Mouse (Mus musculus) forebrain, embryonic 13.5 days (tissue): ENCODE measurements at regions not wholly inside any gene's neighbourhood (a gene's known extent, or its start where the extent isn't known, plus 50 kb on each side); places are given as distances from the start of the nearest gene placed in this dataset.

ENCODE experiments used
- ATAC-seq: fragments of 200-750 bp; cut with Nextera tagmentation; 2 replicates; pipeline ENCODE4 v1.8.0; 2017
- H3K27ac ChIP-seq: fragments of 300-500 bp; sonication (generic); 2 replicates; pipeline ENCODE4 v1.5.1; 2015; ENCODE audit warnings: inconsistent platforms, mild to moderate bottlenecking, moderate library complexity
- H3K27me3 ChIP-seq: fragments of 300-500 bp; sonication (generic); 2 replicates; pipeline ENCODE4 v1.6.1; 2015; ENCODE audit warnings: mild to moderate bottlenecking, inconsistent platforms
- H3K36me3 ChIP-seq: fragments of 300-500 bp; sonication (generic); 2 replicates; pipeline ENCODE4 v1.6.1; 2015; ENCODE audit warnings: mild to moderate bottlenecking, inconsistent platforms; ENCODE audit not compliant: poor library complexity, severe bottlenecking
- H3K4me1 ChIP-seq: fragments of 300-500 bp; sonication (generic); 2 replicates; pipeline ENCODE4 v1.6.1; 2015; ENCODE audit warnings: inconsistent platforms
- H3K4me2 ChIP-seq: fragments of 300-500 bp; sonication (generic); 2 replicates; pipeline ENCODE4 v1.6.1; 2015; ENCODE audit warnings: inconsistent platforms, mild to moderate bottlenecking, moderate library complexity
- H3K4me3 ChIP-seq: fragments of 300-500 bp; sonication (generic); 2 replicates; pipeline ENCODE4 v1.5.1; 2015; ENCODE audit warnings: mild to moderate bottlenecking, inconsistent platforms
- H3K9ac ChIP-seq: fragments of 300-500 bp; sonication (generic); 2 replicates; pipeline ENCODE4 v1.6.1; 2015; ENCODE audit warnings: mild to moderate bottlenecking, inconsistent platforms
- H3K9me3 ChIP-seq: fragments of 300-500 bp; sonication (generic); replicated peaks from 2 replicates; pipeline ENCODE4 v1.6.1; 2016; ENCODE audit warnings: inconsistent platforms
- WGBS: fragments of 180-500 bp; shearing (Covaris S2); methylation state at CpG from one replicate; pipeline ENCODE4 v1.1.7; 2015; 5-methylcytosine and 5-hydroxymethylcytosine counted together

- ATAC-seq: no peak
- no peak overlapping the region for H3K27ac ChIP-seq
- no peaks in the 10 kb centered on the region for H3K27me3 ChIP-seq
- peaks cover 26% of the 10 kb centered on the region for H3K4me1 ChIP-seq
- H3K4me3 ChIP-seq: no peak overlapping the region
- H3K9me3 ChIP-seq: no peaks in the 10 kb centered on the region
- peak overlapping the region; percentile 37; the same call in 1 of the 2 replicates for H3K4me2 ChIP-seq
- WGBS: 6% methylated on average over 6 of the region's 6 CpGs
- no peaks in the 10 kb centered on the region for H3K36me3 ChIP-seq
- H3K9ac ChIP-seq: no peak overlapping the region; the same call in 1 of the 2 replicates
These were observed 51.0 kb upstream of the Nap1l1 start for GRCm38 (mm10) chr10:111422057-111422456.

- H3K27ac ChIP-seq: no peak overlapping the region
- peaks cover 26% of the 10 kb centered on the region for H3K4me1 ChIP-seq
- no peak overlapping the region for H3K4me3 ChIP-seq
- H3K27me3 ChIP-seq: no peaks in the 10 kb centered on the region
- H3K9me3 ChIP-seq: no peaks in the 10 kb centered on the region
- 34% methylated on average over 11 of the region's 11 CpGs for WGBS
- H3K36me3 ChIP-seq: no peaks in the 10 kb centered on the region
- H3K9ac ChIP-seq: no peak overlapping the region
- H3K4me2 ChIP-seq: peak overlapping the region; percentile 22; the same call in 1 of the 2 replicates
- ATAC-seq: no peak
These were observed 50.4 kb upstream of the Nap1l1 start for GRCm38 (mm10) chr10:111422649-111423048.
